Mouse (Mus musculus): ENCODE results near the gene Ugp2. TPM values are rescaled to one million over a fixed set of nuclear protein-coding genes. Genes with fewer than 3 reads are reported as not detected.

The Ugp2 gene
- polyA plus RNA-seq, 1 experiment from 2014 or later = 178 TPM

- Histone ChIP-seq H3K36me3 (ENCODE audit: control insufficient read depth, insufficient read depth) (no peaks in the 10 kb centered on the region), H3K27ac (ENCODE audit: low read length) (peak overlapping the region; percentile 88), H3K4me2 (ENCODE audit: low read depth, low read length) (no peak overlapping the region), H3K4me3 (ENCODE audit: low read length) (no peak overlapping the region), H3K9me3 (replicated peaks; ENCODE audit: control insufficient read depth, low read length) (peaks cover 2% of the 10 kb centered on the region; the same call in 1 of the 2 replicates), H3K27me3 (ENCODE audit: control insufficient read depth, insufficient read depth, low read length) (no peaks in the 10 kb centered on the region), H3K4me1 (ENCODE audit: control insufficient read depth, insufficient read depth, low read length) (peaks cover 23% of the 10 kb centered on the region), H3K9ac (ENCODE audit: low read length) (no peak overlapping the region)
- 12% methylated on average over 7 of the region's 7 CpGs for WGBS
- peak; percentile 84 for ATAC-seq (replicated peaks; ENCODE audit: extremely low read depth, insufficient read depth, low FRiP score)
These were observed 27.5 kb upstream of the Ugp2 start for GRCm38 (mm10) chr11:21398464-21398863.

GRCm38 (mm10) chr11:21386790-21387189 lies 15.8 kb upstream of the Ugp2 start:
- Histone ChIP-seq H3K4me1 (ENCODE audit: control insufficient read depth, insufficient read depth, low read length) (no peaks in the 10 kb centered on the region), H3K4me2 (ENCODE audit: low read depth, low read length) (no peak overlapping the region), H3K9ac (ENCODE audit: low read length) (no peak overlapping the region), H3K36me3 (ENCODE audit: control insufficient read depth, insufficient read depth) (no peaks in the 10 kb centered on the region), H3K27ac (ENCODE audit: low read length) (no peak overlapping the region), H3K4me3 (ENCODE audit: low read length) (no peak overlapping the region), H3K9me3 (replicated peaks; ENCODE audit: control insufficient read depth, low read length) (no peaks in the 10 kb centered on the region), H3K27me3 (ENCODE audit: control insufficient read depth, insufficient read depth, low read length) (no peaks in the 10 kb centered on the region)
- no peak for ATAC-seq (replicated peaks; ENCODE audit: extremely low read depth, insufficient read depth, low FRiP score)
- 56% methylated on average over 4 of the region's 4 CpGs for WGBS

DNA sequence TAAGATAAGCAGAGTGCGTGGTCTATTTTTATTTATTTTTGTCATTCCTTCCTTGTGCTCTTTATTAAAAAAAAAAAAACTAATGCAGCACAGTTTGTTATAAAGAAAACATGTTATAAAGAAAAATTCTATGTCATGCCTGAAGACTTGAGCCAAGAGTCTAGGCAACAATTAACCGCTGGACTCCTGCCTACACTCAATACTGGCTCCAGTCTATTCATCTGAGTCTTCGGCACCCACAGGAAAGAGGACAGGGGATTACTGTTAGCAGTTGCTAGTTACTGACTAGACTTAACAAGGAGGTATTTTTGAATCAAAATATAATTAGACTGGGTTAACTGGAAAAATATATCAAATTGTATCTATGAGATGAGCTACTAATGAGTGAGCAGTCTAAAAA lies 3.1 kb upstream of the Ugp2 start:
- H3K36me3 ChIP-seq (ENCODE audit: control insufficient read depth, insufficient read depth) = no peaks in the 10 kb centered on the region
- H3K9me3 ChIP-seq (replicated peaks; ENCODE audit: control insufficient read depth, low read length) = no peaks in the 10 kb centered on the region
- WGBS = 78% methylated on average over 3 of the region's 3 CpGs
- peaks cover 5% of the 10 kb centered on the region; the same call in 1 of the 2 replicates for H3K4me1 ChIP-seq (ENCODE audit: control insufficient read depth, insufficient read depth, low read length)
- ATAC-seq (replicated peaks; ENCODE audit: extremely low read depth, insufficient read depth, low FRiP score) = no peak
- no peak overlapping the region for H3K4me2 ChIP-seq (ENCODE audit: low read depth, low read length)
- no peak overlapping the region for H3K9ac ChIP-seq (ENCODE audit: low read length)
- no peaks in the 10 kb centered on the region for H3K27me3 ChIP-seq (ENCODE audit: control insufficient read depth, insufficient read depth, low read length)
- no peak overlapping the region for H3K4me3 ChIP-seq (ENCODE audit: low read length)
- H3K27ac ChIP-seq (ENCODE audit: low read length) = no peak overlapping the region

DNA sequence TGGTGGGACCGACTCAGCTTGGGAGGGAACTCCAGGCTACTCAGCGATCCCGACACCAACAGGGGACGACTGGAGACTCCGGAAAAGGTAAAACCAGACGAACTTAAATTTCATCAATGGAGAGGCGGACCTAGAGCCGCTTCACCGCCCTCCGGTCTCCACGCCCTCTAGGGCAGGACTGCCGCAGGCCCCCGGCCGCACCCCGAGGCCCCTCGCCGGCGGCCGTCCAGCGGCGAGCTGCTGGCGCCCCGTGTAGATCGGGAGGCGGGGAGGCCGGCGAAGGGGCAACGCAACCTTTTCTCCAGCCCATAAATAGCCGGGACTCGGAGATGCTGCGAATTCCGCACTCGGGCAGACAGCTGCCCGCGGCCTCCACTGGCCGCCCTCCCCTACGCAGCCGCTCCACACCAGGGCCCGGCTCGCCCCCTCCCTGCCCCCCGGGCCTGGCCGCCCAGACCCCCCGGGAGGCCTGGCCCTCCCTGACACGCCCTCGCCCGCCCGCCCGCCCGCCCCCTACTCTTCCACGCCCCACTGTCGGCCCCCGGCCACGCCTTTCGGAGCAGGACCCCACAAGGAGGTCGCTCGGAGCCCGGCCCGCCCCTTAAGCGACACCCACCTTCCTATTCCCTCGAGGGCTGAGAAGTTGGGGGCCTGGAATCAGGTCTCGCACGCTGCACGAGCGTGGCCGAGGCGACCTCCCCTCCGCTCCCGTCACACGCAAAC lies 441 bp downstream of the Ugp2 start:
- ATAC-seq (replicated peaks; ENCODE audit: extremely low read depth, insufficient read depth, low FRiP score) = peak; percentile 93
- Histone ChIP-seq H3K27ac (ENCODE audit: low read length) (peak overlapping the region; percentile 98), H3K4me1 (ENCODE audit: control insufficient read depth, insufficient read depth, low read length) (peaks cover 16% of the 10 kb centered on the region), H3K4me3 (ENCODE audit: low read length) (peak overlapping the region; percentile 79), H3K9me3 (replicated peaks; ENCODE audit: control insufficient read depth, low read length) (no peaks in the 10 kb centered on the region), H3K36me3 (ENCODE audit: control insufficient read depth, insufficient read depth) (no peaks in the 10 kb centered on the region), H3K27me3 (ENCODE audit: control insufficient read depth, insufficient read depth, low read length) (no peaks in the 10 kb centered on the region), H3K4me2 (ENCODE audit: low read depth, low read length) (peak overlapping the region; percentile 86), H3K9ac (ENCODE audit: low read length) (peak overlapping the region; percentile 86)
- WGBS = under 1% methylated on average over 68 of the region's 69 CpGs

DNA sequence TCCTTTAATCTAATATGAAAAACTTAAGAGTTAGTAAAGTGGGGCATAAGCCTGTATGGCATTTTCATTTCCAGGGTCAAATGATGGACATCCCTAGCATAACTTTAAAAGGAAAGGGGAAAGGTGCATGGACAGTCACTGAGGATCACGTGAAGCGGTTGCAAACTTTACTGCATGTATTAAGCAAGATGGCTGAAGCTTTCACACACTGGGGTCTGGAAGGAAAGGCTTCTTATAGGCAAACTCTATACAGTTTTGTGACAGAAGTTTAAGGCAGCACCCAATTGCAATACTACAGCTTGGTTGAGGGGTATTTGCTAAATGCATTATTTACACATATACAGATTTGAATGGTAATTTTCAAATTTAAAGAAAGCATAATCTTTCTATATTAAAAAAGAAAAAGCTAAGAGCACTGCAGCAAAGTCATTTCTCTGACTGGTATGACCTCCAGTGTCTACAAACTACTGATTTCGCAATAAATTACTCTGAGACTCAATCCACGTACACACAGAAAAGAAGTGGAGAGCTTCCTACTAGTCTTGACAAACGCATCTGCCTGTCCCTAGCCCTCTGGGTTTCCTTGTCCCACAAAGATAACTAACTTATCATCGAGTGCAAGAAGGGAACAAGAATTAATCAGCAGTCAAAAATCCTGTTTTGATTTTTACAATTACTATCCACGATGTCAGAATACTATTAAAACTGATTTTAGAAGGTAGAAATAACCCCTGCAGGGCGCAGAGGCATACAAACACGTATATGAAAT lies 1.6 kb downstream of the Ugp2 start:
- Histone ChIP-seq H3K4me2 (ENCODE audit: low read depth, low read length) (peak overlapping the region; percentile 86), H3K4me3 (ENCODE audit: low read length) (peak overlapping the region; percentile 79), H3K4me1 (ENCODE audit: control insufficient read depth, insufficient read depth, low read length) (peaks cover 16% of the 10 kb centered on the region), H3K36me3 (ENCODE audit: control insufficient read depth, insufficient read depth) (no peaks in the 10 kb centered on the region), H3K9me3 (replicated peaks; ENCODE audit: control insufficient read depth, low read length) (no peaks in the 10 kb centered on the region), H3K27ac (ENCODE audit: low read length) (peak overlapping the region; percentile 98), H3K27me3 (ENCODE audit: control insufficient read depth, insufficient read depth, low read length) (no peaks in the 10 kb centered on the region), H3K9ac (ENCODE audit: low read length) (peak overlapping the region; percentile 86)
- WGBS = 7% methylated on average over 9 of the region's 9 CpGs
- no peak for ATAC-seq (replicated peaks; ENCODE audit: extremely low read depth, insufficient read depth, low FRiP score)

- peak overlapping the region; percentile 46 for H3K27ac ChIP-seq (ENCODE audit: low read length)
- no peaks in the 10 kb centered on the region for H3K27me3 ChIP-seq (ENCODE audit: control insufficient read depth, insufficient read depth, low read length)
- peak overlapping the region; percentile 86 for H3K4me2 ChIP-seq (ENCODE audit: low read depth, low read length)
- ATAC-seq (replicated peaks; ENCODE audit: extremely low read depth, insufficient read depth, low FRiP score) = no peak
- 12% methylated on average over 7 of the region's 7 CpGs for WGBS
- H3K4me1 ChIP-seq (ENCODE audit: control insufficient read depth, insufficient read depth, low read length) = peaks cover 16% of the 10 kb centered on the region
- H3K9me3 ChIP-seq (replicated peaks; ENCODE audit: control insufficient read depth, low read length) = no peaks in the 10 kb centered on the region
- peak overlapping the region; percentile 79 for H3K4me3 ChIP-seq (ENCODE audit: low read length)
- H3K36me3 ChIP-seq (ENCODE audit: control insufficient read depth, insufficient read depth) = no peaks in the 10 kb centered on the region
- H3K9ac ChIP-seq (ENCODE audit: low read length) = peak overlapping the region; percentile 86
These were observed 2.5 kb downstream of the Ugp2 start for GRCm38 (mm10) chr11:21368466-21368865.

GRCm38 (mm10) chr11:21363144-21363940 lies 7.7 kb downstream of the Ugp2 start:
- Histone ChIP-seq H3K9ac (ENCODE audit: low read length) (no peak overlapping the region), H3K4me3 (ENCODE audit: low read length) (no peak overlapping the region), H3K9me3 (replicated peaks; ENCODE audit: control insufficient read depth, low read length) (no peaks in the 10 kb centered on the region), H3K36me3 (ENCODE audit: control insufficient read depth, insufficient read depth) (no peaks in the 10 kb centered on the region), H3K4me1 (ENCODE audit: control insufficient read depth, insufficient read depth, low read length) (peaks cover 15% of the 10 kb centered on the region), H3K27ac (ENCODE audit: low read length) (no peak overlapping the region), H3K4me2 (ENCODE audit: low read depth, low read length) (no peak overlapping the region), H3K27me3 (ENCODE audit: control insufficient read depth, insufficient read depth, low read length) (no peaks in the 10 kb centered on the region)
- 85% methylated on average over 4 of the region's 4 CpGs for WGBS
- no peak for ATAC-seq (replicated peaks; ENCODE audit: extremely low read depth, insufficient read depth, low FRiP score)

GRCm38 (mm10) chr11:21351296-21351695 lies 19.7 kb downstream of the Ugp2 start:
- Histone ChIP-seq H3K4me3 (ENCODE audit: low read length) (no peak overlapping the region), H3K27ac (ENCODE audit: low read length) (no peak overlapping the region), H3K27me3 (ENCODE audit: control insufficient read depth, insufficient read depth, low read length) (no peaks in the 10 kb centered on the region), H3K4me2 (ENCODE audit: low read depth, low read length) (no peak overlapping the region), H3K9me3 (replicated peaks; ENCODE audit: control insufficient read depth, low read length) (no peaks in the 10 kb centered on the region), H3K9ac (ENCODE audit: low read length) (no peak overlapping the region), H3K4me1 (ENCODE audit: control insufficient read depth, insufficient read depth, low read length) (peaks cover 4% of the 10 kb centered on the region; the same call in 1 of the 2 replicates), H3K36me3 (ENCODE audit: control insufficient read depth, insufficient read depth) (peaks cover 30% of the 10 kb centered on the region)
- no peak for ATAC-seq (replicated peaks; ENCODE audit: extremely low read depth, insufficient read depth, low FRiP score)
- 66% methylated on average over 7 of the region's 7 CpGs for WGBS

Measured in heart, embryonic 16.5 days (tissue).